1 mouse cellular context compared by ENCODE assay signal in the genomic region with DNA sequence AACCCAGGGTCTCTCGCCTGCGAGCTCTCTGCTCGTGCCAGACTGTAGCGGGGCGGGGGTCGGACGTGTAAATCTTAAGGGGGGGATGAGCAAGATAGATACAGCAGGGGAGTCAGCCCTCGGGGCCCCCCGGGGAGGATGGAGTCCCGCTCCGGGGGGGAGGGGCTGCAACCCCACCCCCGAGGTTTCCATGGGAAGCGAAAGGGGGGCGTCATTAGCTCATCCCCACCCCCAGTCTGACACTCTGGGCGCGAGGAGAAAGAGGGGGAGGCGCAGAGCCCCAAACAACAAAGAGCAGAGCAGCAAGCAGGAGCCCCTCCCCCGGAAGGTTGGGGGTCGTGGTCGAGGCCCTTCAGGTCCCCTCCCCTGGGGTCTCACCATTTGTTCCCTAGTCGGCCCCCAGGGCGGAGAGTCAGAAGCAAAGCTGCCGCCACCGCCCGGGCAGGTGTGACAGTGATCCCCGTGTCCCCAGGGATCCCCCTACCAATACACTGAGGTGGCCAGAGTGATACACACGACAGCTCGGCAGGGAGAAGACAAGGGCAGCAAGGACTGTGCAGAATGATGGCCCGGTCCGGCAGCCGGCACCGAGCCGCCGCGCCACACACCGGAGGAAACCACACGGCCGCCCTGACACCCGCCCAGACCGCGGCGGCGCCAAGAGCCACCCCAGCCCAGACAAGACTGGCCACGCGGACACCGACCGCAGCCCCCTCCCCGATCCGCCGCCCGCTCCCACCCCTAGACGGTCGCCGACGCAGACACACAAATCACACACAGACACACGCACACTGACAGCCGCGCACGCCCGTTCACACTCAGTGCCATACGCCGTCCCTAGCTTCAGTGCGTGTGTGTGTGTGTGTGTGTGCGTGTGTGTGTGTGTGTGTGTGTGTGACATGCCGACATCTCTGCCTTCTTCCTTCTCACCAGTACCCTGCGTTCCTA.
TF ChIP-seq lines count a peak whose summit lies in the region.

No protein-coding gene starts in this region.

TF ChIP-seq in MEL, 35 proteins besides CTCF, POLR2A, EP300 and RAD21:
- TF ChIP-seq TCF12 (IDR thresholded peaks at IDR 0.05; ENCODE audit: low read depth, low read length) (no peak), RCOR1 (IDR thresholded peaks at IDR 0.05; ENCODE audit: low read depth, low read length) (no peak)
